Mouse (Mus musculus): ENCODE results near the gene Actr2. TPM values are rescaled to one million over a fixed set of nuclear protein-coding genes. Genes with fewer than 3 reads are reported as not detected.

Gene Actr2
- polyA plus RNA-seq, 1 experiment = 353 TPM

GRCm38 (mm10) chr11:20056168-20056567 is 56.5 kb downstream of the Actr2 start:
- Histone ChIP-seq H3K9me3 (replicated peaks; ENCODE audit: control insufficient read depth, insufficient read depth, low read length, poor library complexity, severe bottlenecking) (peaks cover 3% of the 10 kb centered on the region; the same call in 1 of the 2 replicates), H3K27ac (ENCODE audit: insufficient read depth, low read length) (no peak overlapping the region), H3K4me3 (ENCODE audit: low read depth, low read length) (no peak overlapping the region), H3K9ac (ENCODE audit: low read depth, poor library complexity, severe bottlenecking) (no peak overlapping the region), H3K27me3 (ENCODE audit: control insufficient read depth, insufficient read depth, low read length, poor library complexity, severe bottlenecking) (no peaks in the 10 kb centered on the region), H3K36me3 (ENCODE audit: control insufficient read depth, insufficient read depth, low read length, poor library complexity, severe bottlenecking) (peaks cover 14% of the 10 kb centered on the region), H3K4me1 (ENCODE audit: control insufficient read depth, insufficient read depth, low read length) (no peaks in the 10 kb centered on the region)
- peak; percentile 37 for TF ChIP-seq CTCF (IDR thresholded peaks at IDR 0.05; ENCODE audit: low read depth, low read length)
- TF ChIP-seq POLR2A (IDR thresholded peaks at IDR 0.05; ENCODE audit: insufficient read depth, low read length) = no peak

- TF ChIP-seq CTCF (IDR thresholded peaks at IDR 0.05; ENCODE audit: low read depth, low read length) = no peak
- TF ChIP-seq POLR2A (IDR thresholded peaks at IDR 0.05; ENCODE audit: insufficient read depth, low read length) = no peak
- no peak for TF ChIP-seq EP300 (IDR thresholded peaks at IDR 0.05; ENCODE audit: insufficient read depth, low read depth, low read length)
- Histone ChIP-seq H3K9ac (ENCODE audit: low read depth, poor library complexity, severe bottlenecking) (no peak overlapping the region), H3K27ac (ENCODE audit: insufficient read depth, low read length) (no peak overlapping the region), H3K9me3 (replicated peaks; ENCODE audit: control insufficient read depth, insufficient read depth, low read length, poor library complexity, severe bottlenecking) (no peaks in the 10 kb centered on the region), H3K27me3 (ENCODE audit: control insufficient read depth, insufficient read depth, low read length, poor library complexity, severe bottlenecking) (no peaks in the 10 kb centered on the region), H3K4me3 (ENCODE audit: low read depth, low read length) (no peak overlapping the region), H3K4me1 (ENCODE audit: control insufficient read depth, insufficient read depth, low read length) (no peaks in the 10 kb centered on the region), H3K36me3 (ENCODE audit: control insufficient read depth, insufficient read depth, low read length, poor library complexity, severe bottlenecking) (peaks cover 9% of the 10 kb centered on the region; the same call in 1 of the 2 replicates)
Measured at GRCm38 (mm10) chr11:20054617-20055016, 58.1 kb downstream of the Actr2 start.

DNA sequence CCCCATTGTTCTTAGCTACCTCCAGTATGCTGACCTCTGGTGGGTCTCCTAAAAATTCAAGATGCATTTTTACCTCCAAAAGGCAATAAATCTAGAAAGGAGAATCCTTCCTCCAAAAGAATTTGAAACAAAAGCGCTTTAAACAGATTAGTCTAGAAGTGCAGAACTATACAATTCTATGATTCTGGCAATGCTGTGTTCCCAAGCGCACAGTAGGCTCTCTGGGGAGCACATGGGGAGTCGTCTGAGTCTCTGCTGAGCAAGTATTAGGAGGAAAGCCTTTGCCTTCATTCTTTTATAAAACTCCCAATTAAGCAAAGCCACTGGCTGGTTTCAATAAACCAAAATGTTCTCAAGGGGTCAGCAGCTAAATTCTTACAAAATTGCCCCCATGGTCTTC is 58.8 kb downstream of the Actr2 start:
- no peaks in the 10 kb centered on the region for H3K9me3 ChIP-seq (replicated peaks; ENCODE audit: control insufficient read depth, insufficient read depth, low read length, poor library complexity, severe bottlenecking)
- H3K36me3 ChIP-seq (ENCODE audit: control insufficient read depth, insufficient read depth, low read length, poor library complexity, severe bottlenecking) = peaks cover 6% of the 10 kb centered on the region; the same call in 1 of the 2 replicates
- no peaks in the 10 kb centered on the region for H3K4me1 ChIP-seq (ENCODE audit: control insufficient read depth, insufficient read depth, low read length)
- H3K9ac ChIP-seq (ENCODE audit: low read depth, poor library complexity, severe bottlenecking) = no peak overlapping the region
- TF ChIP-seq CTCF (IDR thresholded peaks at IDR 0.05; ENCODE audit: low read depth, low read length) (no peak), POLR2A (IDR thresholded peaks at IDR 0.05; ENCODE audit: insufficient read depth, low read length) (no peak), EP300 (IDR thresholded peaks at IDR 0.05; ENCODE audit: insufficient read depth, low read depth, low read length) (no peak)
- no peaks in the 10 kb centered on the region for H3K27me3 ChIP-seq (ENCODE audit: control insufficient read depth, insufficient read depth, low read length, poor library complexity, severe bottlenecking)
- H3K27ac ChIP-seq (ENCODE audit: insufficient read depth, low read length) = no peak overlapping the region
- no peak overlapping the region for H3K4me3 ChIP-seq (ENCODE audit: low read depth, low read length)

DNA sequence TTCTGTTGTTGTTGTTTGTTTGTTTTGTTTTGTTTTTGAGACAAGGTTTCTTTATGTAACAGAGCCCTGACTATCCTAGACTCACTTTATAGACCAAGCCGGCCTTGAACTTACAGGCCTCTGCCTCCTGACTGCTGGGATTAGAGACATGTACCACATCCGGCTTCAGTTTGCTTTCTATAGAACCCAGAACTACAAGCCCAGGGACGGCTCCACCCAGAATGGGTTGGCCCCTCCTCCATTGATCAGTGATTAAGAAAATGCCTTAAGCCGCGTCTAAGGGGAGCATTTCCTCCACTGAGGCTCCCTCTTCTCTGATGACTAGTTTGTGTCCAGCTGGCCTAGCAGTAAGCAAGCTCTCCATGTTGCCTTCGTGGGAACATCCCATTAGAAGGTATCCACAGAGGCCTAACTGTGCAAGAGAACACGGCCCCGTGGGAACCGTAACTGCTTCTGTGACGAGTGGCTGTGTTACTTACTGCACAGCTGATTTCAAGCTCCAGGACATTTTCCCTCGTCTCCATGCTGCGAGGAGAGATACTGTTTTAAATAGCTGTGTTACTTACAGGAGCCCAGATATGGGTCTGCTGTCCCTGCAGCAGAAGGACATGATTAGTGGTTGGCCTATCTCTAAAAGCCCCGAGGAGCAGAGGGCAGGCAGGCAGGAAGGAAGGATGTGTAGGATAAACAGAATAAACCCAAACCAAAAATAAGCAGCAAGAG is 59.7 kb downstream of the Actr2 start:
- Histone ChIP-seq H3K4me1 (ENCODE audit: control insufficient read depth, insufficient read depth, low read length) (no peaks in the 10 kb centered on the region), H3K27ac (ENCODE audit: insufficient read depth, low read length) (no peak overlapping the region), H3K9ac (ENCODE audit: low read depth, poor library complexity, severe bottlenecking) (no peak overlapping the region), H3K27me3 (ENCODE audit: control insufficient read depth, insufficient read depth, low read length, poor library complexity, severe bottlenecking) (no peaks in the 10 kb centered on the region), H3K36me3 (ENCODE audit: control insufficient read depth, insufficient read depth, low read length, poor library complexity, severe bottlenecking) (no peaks in the 10 kb centered on the region), H3K9me3 (replicated peaks; ENCODE audit: control insufficient read depth, insufficient read depth, low read length, poor library complexity, severe bottlenecking) (no peaks in the 10 kb centered on the region), H3K4me3 (ENCODE audit: low read depth, low read length) (no peak overlapping the region)
- TF ChIP-seq CTCF (IDR thresholded peaks at IDR 0.05; ENCODE audit: low read depth, low read length) (no peak), POLR2A (IDR thresholded peaks at IDR 0.05; ENCODE audit: insufficient read depth, low read length) (no peak), EP300 (IDR thresholded peaks at IDR 0.05; ENCODE audit: insufficient read depth, low read depth, low read length) (no peak)

- Histone ChIP-seq H3K36me3 (ENCODE audit: control insufficient read depth, insufficient read depth, low read length, poor library complexity, severe bottlenecking) (no peaks in the 10 kb centered on the region), H3K4me3 (ENCODE audit: low read depth, low read length) (no peak overlapping the region), H3K4me1 (ENCODE audit: control insufficient read depth, insufficient read depth, low read length) (no peaks in the 10 kb centered on the region), H3K9ac (ENCODE audit: low read depth, poor library complexity, severe bottlenecking) (no peak overlapping the region), H3K27me3 (ENCODE audit: control insufficient read depth, insufficient read depth, low read length, poor library complexity, severe bottlenecking) (no peaks in the 10 kb centered on the region), H3K9me3 (replicated peaks; ENCODE audit: control insufficient read depth, insufficient read depth, low read length, poor library complexity, severe bottlenecking) (no peaks in the 10 kb centered on the region), H3K27ac (ENCODE audit: insufficient read depth, low read length) (no peak overlapping the region)
- no peak for TF ChIP-seq EP300 (IDR thresholded peaks at IDR 0.05; ENCODE audit: insufficient read depth, low read depth, low read length)
Measured at GRCm38 (mm10) chr11:20045586-20045985, 67.1 kb downstream of the Actr2 start.

DNA sequence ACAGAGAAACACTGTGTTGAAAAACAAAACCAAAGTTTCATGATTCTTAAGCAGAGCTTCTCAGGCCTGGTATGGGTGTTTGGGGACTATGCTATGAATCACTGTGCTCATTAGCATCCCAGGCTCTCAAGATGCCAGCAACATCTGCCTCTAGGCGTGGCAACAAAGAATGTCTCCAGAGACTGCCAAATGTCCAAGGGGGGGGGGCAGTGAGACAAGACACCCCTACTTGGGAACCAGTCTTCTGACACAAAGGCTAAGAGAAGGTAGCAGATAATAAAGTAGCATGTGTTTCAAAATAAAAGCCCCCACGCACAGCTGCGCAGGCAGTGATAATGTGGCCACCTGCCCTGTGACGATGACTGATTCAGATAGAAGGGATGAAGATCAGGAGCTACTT is 69.5 kb downstream of the Actr2 start:
- Histone ChIP-seq H3K27me3 (ENCODE audit: control insufficient read depth, insufficient read depth, low read length, poor library complexity, severe bottlenecking) (no peaks in the 10 kb centered on the region), H3K4me1 (ENCODE audit: control insufficient read depth, insufficient read depth, low read length) (peaks cover 5% of the 10 kb centered on the region), H3K36me3 (ENCODE audit: control insufficient read depth, insufficient read depth, low read length, poor library complexity, severe bottlenecking) (no peaks in the 10 kb centered on the region), H3K27ac (ENCODE audit: insufficient read depth, low read length) (no peak overlapping the region), H3K9me3 (replicated peaks; ENCODE audit: control insufficient read depth, insufficient read depth, low read length, poor library complexity, severe bottlenecking) (no peaks in the 10 kb centered on the region), H3K9ac (ENCODE audit: low read depth, poor library complexity, severe bottlenecking) (no peak overlapping the region), H3K4me3 (ENCODE audit: low read depth, low read length) (no peak overlapping the region)
- TF ChIP-seq POLR2A (IDR thresholded peaks at IDR 0.05; ENCODE audit: insufficient read depth, low read length) (no peak), EP300 (IDR thresholded peaks at IDR 0.05; ENCODE audit: insufficient read depth, low read depth, low read length) (no peak; the same call in 1 of the 2 replicates), CTCF (IDR thresholded peaks at IDR 0.05; ENCODE audit: low read depth, low read length) (no peak)

All from ES-Bruce4 (cell line).